Mouse (Mus musculus) bone marrow macrophage, adult 2 months (primary cell): ENCODE measurements at regions not wholly inside any gene's neighbourhood (a gene's known extent, or its start where the extent isn't known, plus 50 kb on each side); places are given as distances from the start of the nearest gene placed in this dataset.

Experiments used
- CTCF ChIP-seq: IDR thresholded peaks from 2 replicates; pipeline ENCODE4 v1.5.1; 2012; ENCODE audit warnings: low read depth, mild to moderate bottlenecking, low read length, moderate library complexity
- POLR2A ChIP-seq: IDR thresholded peaks from 2 replicates; pipeline ENCODE4 v1.6.1; 2012; ENCODE audit warnings: mild to moderate bottlenecking, low read depth, low read length, borderline replicate concordance

- TF ChIP-seq POLR2A (no peak), CTCF (no peak)
Measured at GRCm38 (mm10) chr3:37972931-37973330, 248.6 kb upstream of the Gm5148 start.
